Mouse (Mus musculus): ENCODE data around the gene Krt26.

DNA sequence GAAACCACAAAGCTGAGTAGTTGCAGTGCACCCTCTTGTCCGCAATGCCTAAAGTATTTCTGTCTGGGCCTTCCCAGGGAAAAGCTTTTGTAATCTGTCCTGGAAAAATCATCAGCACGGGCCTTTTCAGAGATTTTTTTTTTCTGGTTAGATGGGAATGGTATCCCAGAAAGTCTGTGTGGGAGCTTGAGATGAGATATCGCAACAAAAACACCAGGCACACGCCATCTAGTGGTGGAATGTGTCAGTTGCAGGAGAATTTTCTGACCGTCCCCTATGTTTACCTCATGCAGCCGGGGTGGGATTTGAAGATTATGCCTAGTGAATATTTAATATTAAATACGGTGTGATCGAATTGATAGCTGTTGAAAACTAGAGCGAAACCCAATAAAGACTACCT lies 26.6 kb upstream of the Krt26 start:
- TF ChIP-seq POLR2A (IDR thresholded peaks at IDR 0.05; ENCODE audit: control insufficient read depth, low read depth, low read length) = no peak
- peak; percentile 39; the same call in 1 of the 2 replicates for TF ChIP-seq CTCF (IDR thresholded peaks at IDR 0.05; ENCODE audit: control insufficient read depth, insufficient read depth, insufficient replicate concordance, low read depth, low read length)
